Mouse (Mus musculus) heart, postnatal 36 days (tissue): ENCODE data around the gene Slc45a3. TPM values are rescaled to one million over a fixed set of nuclear protein-coding genes. Genes with fewer than 3 reads are reported as not detected.

ENCODE experiments used
- DNase-seq, 2 experiments: peaks; one replicate each; pipeline ENCODE4 v3.0.0; 2021 to 2022
- intact Hi-C: fragments of 180-260 bp; cut with DNase I; formaldehyde crosslinking; loops from one replicate; pipeline ENCODE4 v1.15.1; 2025
- total RNA-seq, 2 experiments: library from RNA; stranded (reverse); gene quantifications; 2 replicates each; pipeline ENCODE4 v1.2.3; 2021

Slc45a3 gene
- 1 to 10 TPM; 4.2 to 4.3 TPM for total RNA-seq

DNA sequence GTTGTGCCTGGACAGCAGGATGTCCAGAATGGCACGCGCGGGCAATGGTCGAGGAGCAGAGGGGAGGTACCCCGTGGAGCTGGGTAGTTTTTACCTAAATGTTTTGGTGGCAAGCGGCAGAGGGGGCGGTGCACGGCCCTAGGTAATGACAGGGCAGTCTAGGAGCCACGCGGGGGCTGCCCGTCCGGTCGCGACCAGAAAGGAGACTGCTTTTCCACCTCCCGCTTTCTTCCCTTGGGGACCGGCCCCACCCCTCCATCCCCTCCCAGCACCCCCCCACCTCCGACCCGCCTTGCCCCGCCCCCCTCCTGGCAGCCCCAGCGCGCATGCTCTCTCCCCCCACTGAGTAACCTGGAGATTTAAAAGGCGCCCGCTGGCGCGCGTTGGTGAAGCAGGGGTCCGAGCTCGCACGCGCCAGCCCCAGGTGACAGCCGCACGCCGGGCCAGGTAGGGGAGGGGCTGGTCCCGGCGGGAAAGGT is at the start of gene Slc45a3:
TSS of gene Slc45a3 (plus strand) at position 362 of the 479 bp plus-strand sequence.
- intact Hi-C loops = no loop called here
- peak; percentile 60 to 64 for DNase-seq

DNA sequence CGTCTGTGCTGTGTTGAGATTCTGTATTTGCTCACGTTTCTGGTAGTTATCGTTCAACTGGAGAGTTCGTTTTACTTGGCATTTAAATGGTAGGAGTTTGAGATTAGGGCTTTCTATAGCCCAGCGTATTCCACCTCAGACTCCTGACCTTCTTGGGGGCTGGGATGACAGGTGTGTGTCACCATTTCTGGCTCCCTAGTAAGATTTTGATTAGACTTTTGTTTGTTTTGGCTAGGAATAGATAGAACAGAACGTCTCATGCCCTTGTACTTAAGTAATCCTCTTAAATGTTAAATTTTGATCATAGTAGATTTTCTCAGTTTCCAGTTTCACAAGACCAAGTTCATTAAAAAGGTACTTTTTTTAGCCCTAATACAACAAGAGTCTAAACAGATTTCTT is 45.1 kb upstream of the Slc45a3 start:
- intact Hi-C loops = no loop called here
- DNase-seq = no peak

DNA sequence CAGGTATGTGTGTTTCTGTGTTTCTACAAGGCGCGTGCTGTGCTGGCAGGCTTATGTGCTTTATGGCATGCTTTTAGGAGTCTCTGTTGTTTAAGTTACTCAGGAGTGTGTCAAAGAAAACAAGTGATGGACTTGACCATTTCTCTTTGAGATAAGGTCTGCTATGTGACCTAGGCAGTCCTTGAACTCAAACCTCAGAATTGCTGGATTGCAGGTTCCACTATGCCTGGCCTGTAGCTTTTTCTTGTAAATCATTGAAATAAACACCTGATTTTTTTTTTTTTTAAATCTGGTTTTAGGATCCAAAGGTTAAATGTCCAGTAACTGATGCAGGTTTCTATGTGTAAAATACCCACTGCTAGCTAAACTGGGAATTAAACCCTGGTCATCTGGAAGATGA is 43.7 kb upstream of the Slc45a3 start:
- intact Hi-C loops = no loop called here
- DNase-seq = no peak

DNA sequence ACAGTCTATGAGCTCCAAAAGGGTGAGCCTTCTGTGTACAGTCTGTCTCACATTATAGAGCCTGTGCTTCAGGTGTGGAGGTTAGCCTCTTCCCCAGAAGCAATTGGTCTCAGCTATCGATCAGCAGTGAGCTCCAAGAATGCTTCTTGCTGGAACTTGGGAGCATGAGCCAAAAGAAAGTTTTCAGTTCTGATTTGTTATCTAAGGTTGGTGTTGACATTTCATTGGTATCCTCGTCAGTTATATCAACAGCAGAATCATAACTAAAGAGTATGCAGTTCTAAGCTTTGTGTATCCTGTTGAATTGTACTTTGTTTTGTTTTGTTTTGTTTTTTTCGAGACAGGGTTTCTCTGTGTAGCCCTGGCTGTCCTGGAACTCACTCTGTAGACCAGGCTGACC is 40.7 kb upstream of the Slc45a3 start:
- intact Hi-C loops = no loop called here
- DNase-seq = no peak

DNA sequence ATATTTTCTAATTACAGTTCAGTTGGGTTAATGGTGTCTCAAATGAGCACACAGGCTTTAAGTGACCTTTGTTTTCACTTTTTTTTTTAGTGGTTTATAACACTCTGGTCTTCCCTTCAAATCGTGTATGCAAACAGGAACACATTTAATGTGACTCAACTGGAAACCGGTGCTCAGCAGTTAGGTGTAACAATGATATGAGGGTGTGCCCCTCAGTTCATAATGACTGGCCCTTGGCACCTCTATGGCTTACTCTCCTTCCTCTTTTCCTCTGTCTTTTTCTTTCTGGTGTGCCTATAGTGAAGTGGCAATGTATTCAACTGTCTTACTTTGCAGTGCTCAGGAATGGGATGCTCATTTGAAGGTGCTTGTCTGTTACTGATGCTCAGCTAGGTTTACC is 29.3 kb upstream of the Slc45a3 start:
- intact Hi-C loops = no loop called here
- no peak for DNase-seq

DNA sequence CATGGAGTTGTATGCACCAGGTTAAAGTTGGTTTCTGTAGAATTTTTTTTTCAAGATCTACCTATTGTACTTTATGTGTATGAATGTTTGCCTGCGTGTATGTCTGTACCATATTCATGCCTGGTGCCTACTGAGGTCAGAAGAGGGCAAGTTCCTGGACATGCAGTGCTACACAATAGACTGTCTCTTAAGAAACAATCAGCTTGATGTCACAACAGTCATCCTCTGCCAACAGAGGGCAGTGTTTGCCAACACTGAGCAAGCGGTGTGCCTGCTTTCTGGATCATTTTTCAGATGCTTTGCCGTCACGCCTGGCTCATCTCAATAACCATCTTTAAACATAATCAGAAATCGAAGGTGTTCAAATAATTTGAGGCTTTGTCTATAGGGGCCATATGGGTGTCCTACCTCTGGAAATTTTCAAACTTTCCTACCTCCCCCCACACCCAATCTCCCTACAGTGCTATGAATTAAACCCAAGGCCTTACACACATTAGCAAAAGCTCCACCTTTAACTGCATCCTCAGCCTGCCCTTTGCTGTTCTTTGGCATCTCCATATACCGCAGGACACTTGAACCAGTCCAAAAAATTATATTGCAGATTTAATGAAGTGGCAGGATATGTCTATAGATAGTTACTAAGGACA is 25.0 kb upstream of the Slc45a3 start:
- DNase-seq = peak; percentile 72 to 74
- intact Hi-C loops = loop anchor here (1.0 to 5.0 kb wide), 3 partner anchors 44 to 180 kb away; no protein-coding TSS in a partner anchor

DNA sequence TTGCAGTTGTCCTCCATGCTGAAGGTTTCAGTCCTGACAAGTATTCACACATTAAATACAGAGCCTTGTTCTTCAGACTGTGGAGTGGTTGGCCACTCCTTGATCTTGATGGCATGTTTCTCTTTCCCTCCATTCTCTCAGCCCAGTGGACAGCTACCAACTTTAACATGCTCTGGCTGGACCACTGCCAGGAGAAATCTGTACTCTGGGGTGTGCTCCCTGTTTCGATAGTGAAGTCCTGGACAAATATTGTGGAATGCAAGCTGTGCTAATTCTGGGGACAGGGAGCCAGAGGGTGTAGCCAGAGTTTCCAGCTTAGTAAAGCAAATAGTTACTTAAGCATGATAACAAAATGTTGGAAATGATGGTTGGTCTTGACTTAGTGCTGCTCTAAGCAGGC is 24.0 kb upstream of the Slc45a3 start:
- intact Hi-C loops = loop anchor here (1.0 to 5.0 kb wide), 2 partner anchors 42 to 178 kb away; no protein-coding TSS in a partner anchor
- peak; percentile 30 to 51 for DNase-seq

DNA sequence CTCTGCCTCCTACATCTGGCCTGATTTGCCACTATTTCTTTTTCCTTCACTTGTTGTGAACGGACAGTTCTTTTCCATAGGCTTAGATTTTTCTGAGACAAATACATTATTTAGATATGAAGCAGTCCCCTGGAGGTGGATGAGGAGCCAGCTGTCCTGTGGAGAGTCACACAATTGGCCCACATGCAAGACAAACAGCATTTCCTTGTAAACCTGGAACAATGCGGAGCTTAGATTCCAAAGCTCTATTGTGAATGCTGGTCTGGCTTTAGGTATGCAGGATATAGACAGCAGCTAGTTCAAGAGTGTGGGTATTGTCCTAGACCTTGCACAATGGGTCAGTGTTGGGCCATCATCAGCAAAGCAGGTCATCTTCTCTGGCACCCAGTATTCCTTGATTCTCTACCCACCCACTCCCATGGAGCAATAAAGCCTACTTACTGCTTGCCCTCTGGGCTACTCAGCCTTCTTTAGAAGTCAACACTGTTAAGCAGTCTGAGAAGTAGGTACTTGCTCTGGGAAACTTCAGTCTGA is 22.0 kb upstream of the Slc45a3 start:
- intact Hi-C loops = no loop called here
- DNase-seq = no peak

DNA sequence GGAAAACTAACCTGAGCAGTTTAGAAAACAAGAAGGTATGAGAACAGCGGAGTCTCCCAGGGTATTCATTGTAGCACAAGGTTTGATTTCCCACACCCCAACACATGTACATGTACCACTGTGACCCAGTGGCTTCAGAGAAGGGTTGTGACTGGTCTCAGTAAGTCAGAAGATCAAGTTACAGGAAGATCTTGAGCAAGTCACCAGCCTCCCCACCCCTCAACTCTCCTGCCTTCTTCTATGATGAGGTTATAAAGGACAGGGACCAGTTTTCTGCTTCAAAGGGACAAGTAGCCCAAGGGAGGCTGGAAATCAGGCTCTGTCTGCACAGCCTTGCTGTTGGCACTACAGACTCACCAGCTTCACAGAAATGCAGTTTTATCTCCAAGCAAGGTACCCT is 21.3 kb upstream of the Slc45a3 start:
- intact Hi-C loops = no loop called here
- DNase-seq = no peak

DNA sequence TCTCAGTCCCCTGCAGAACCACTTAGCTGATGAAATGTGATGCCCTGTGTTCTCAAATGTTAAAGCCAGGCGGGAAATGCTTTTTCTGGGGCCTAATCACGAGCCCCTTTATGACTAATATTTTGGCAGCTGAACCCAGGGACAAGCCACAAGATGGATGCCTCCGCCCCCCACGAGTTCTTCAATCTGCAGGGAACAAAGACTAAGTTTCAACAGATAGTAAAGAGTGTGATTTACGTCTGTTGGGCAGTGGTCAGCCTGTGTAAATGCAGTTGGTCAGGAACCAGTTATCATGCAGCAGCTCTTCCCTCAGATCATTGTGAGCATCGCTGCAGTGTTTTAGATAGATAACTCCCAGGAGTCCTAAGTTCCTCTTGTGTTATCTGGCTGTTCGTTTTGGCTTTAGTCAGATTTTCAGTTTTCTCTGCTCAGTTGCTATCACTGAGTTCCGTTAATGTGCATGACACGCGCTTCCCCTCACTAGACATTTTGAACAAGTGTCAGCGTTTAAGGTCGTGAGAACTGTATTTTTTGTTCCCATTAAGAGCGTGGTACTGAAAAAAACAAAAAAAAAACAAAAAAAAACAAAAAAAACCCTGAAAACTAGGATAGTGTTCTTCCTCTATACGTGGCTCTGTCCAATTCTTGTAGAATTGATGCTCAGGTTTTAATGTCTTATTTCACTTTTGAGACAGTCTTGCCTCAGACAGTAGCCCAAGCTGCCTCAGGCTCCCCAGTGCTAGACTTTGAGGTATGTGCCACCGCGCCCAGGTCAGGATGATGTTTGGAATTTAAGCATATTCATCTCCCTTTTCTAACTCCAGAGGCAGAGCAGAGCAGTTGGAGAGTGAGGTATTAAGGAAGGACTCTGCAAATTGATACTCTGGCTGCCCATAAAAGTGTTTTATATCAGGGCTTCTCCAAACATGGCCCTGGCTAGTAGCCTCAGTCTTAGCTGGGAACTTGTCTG is 19.9 kb upstream of the Slc45a3 start:
- DNase-seq = peak in 1 of 2 experiments; percentile 35
- intact Hi-C loops = no loop called here

DNA sequence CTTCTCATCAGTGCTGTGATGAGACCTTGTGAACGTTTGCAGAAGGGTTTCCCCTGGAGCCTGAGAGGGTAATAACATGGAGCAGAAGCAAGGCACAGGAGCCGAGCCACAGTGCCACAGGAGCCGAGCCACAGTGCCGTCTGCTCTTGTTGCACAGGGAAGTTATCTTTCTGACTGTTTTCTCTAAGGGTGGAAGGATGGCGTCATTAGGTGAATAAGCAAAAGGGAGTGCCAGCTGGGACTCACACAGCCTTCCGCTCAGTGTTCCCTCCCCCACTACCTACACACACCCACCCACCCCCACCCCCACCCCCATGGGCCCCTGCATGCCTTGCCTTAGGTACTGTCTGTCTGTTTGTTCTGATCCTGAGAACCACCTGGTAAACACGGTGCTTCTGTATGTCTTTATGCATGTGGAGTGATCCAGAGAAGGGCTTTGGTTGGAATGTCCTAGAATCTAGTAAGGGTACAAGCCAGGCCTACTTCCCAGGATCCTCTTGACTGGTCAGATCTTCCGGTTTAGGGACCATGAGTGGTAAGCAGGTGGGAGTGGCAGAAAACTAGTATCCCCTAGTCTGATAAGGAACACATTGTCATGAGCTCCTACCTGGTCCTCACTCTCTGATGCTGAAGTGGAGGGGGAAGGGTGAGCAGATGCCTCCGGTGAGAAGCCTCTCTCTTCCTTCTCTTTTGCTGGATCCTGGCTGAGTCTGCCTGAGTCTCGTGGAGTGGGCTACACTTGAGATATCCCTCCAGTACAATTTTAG is 16.9 kb upstream of the Slc45a3 start:
- intact Hi-C loops = no loop called here
- no peak for DNase-seq

DNA sequence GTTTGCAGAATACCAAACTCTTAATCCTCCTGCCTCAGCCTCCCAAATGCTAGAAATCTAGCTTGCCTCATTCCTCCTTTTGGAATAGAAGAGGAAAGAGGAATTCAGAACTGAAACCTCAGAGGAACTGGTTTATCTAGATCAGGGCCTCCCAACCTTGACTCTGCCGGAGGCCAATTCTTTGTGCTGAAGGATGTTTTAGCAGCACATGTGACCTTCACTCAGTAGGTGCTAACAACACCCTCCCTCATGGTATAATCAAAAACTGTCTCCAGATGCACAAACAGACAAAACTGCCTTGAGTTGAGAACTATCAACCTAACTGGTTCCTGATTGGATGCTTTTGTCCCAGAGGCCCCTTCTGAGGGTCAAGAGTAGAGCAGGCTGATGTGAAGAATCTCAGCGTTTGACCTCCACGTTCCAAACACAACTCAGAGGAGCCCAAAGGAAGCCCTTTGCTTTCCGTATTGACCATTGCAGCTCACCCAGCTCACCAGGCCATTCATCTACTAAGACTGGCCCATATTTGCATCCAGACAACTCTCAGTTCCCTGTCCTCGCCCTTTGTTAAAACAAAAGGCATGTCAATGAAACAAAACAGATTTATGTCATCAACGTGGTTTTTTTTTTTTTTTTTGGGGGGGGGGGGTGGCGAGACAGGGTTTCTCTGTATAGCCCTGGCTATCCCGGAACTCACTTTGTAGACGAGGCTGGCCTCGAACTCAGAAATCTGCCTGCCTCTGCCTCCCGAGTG is 16.1 kb upstream of the Slc45a3 start:
- DNase-seq = no peak
- intact Hi-C loops = no loop called here

DNA sequence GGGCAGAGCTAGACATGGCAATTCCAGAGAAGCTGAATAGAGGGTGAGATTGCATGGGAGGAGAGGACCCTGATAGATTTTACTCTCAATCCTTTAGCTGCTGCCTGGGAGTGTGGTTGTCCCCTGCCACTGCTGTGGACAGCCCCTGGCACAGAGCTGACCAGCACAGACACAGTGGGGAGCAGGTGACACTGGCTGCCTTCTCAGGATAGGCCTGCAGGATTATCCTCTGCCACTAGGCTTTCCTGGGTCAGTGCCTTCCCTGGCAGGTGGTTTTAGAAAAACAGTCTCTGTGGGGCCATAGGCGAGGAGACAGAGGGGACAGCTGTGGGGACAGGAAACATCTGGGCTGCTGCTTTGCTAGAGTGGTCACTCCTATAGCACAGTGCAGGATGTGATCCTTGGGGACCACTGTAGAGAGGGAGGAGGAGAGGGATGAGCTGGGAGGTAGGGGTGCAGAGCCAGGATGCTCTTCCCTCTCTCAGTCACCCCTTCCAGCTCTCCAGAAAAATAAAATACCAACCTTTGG is 14.7 kb upstream of the Slc45a3 start:
- intact Hi-C loops = no loop called here
- no peak for DNase-seq

DNA sequence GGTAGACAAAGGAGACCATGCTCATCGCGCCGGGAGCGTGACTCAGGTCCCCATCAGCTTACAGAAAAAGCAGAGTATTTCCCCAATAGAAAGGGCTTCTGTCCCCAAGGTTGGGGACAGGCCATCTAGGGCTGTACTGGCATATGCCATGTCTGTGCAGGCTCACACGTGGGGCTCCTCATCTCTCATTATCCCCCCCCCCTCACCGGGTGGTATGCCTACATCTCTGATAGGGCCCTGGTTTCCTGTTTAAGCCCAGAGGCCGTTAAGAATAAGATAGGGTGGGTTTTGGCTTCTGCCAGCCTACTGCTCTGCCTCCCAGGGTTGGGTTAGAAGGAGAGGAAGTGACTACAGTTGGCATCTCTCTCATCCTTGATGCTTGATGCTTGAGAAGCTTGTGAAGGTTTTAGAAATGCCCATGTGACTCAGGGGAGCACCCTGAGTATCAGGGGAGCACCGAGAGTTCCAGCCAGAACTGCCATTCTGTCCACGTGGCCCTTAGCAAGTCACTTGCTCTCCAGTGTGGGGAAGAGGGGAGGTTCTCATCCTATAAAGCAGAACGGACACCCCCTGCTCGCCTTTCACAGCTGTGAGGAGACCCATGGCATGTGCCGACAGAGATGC is 8.4 kb upstream of the Slc45a3 start:
- intact Hi-C loops = no loop called here
- DNase-seq = no peak

DNA sequence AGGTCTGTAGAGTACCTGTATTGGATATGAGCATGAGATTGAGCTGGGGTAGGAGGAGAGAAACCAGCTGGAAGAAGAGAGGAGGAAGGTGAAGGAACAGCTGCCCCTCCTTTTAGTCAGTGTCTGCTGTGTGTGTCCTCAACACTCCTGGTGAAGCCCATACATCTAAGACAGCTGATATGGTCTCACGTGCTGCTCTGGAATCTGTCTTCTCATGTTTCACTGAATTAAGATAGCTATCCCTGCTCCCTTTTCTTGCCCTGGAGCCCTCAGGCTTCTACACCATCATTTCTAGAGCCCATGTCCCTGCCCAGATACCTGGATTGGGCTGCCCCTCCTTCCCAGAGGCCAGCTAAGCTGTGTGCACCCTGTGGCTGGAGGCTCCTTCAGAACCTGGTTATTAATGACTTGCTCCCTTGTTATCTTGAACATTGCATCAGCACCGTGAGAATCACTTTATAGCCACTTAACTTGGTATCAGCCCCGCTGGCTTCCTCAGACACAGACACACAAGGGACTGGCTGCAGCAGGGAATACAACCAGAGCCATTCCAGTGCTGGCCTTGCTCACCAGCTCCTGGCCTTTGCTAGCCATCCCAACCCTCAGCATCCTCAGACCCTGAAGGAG is 7.5 kb upstream of the Slc45a3 start:
- intact Hi-C loops = no loop called here
- no peak for DNase-seq

DNA sequence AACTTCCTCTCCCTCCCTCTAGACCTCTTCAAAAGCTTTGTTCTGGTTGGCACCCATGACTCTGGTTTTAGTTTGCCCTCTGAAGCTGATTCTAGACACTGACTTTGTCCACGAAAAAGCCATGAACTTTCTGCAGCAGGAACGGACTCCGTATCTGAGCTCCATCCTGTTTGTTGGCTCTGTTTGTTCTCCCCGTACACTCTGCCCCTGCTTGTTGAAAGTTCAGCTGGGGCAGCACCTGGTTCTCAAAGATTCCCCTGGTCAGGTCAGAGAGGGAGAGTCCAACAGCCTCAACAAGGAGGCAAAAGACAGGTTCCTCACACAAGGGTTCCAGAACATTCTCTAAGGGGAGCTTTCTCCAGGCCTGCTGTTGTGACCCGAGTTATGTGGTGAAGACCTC is 5.4 kb upstream of the Slc45a3 start:
- intact Hi-C loops = no loop called here
- DNase-seq = no peak

DNA sequence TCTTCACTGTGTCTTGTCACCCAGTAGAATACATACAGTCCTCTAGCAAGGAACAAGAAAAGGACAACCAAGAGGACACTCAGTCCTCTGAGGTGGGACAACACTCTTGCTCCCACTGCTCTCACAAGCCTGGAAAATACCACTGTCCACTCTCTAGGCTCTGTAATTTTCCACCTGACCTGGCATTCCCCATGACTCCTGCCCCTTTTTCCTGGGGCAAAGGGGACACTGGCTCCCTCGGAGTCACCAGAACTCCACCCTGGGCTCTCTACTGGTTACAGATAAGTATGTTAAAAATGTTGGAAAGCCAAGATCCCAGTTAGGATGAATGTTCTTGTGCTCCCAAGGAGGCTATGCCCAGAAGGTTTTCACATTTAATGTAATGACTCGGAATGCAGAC is 1.8 kb upstream of the Slc45a3 start:
- no peak for DNase-seq

DNA sequence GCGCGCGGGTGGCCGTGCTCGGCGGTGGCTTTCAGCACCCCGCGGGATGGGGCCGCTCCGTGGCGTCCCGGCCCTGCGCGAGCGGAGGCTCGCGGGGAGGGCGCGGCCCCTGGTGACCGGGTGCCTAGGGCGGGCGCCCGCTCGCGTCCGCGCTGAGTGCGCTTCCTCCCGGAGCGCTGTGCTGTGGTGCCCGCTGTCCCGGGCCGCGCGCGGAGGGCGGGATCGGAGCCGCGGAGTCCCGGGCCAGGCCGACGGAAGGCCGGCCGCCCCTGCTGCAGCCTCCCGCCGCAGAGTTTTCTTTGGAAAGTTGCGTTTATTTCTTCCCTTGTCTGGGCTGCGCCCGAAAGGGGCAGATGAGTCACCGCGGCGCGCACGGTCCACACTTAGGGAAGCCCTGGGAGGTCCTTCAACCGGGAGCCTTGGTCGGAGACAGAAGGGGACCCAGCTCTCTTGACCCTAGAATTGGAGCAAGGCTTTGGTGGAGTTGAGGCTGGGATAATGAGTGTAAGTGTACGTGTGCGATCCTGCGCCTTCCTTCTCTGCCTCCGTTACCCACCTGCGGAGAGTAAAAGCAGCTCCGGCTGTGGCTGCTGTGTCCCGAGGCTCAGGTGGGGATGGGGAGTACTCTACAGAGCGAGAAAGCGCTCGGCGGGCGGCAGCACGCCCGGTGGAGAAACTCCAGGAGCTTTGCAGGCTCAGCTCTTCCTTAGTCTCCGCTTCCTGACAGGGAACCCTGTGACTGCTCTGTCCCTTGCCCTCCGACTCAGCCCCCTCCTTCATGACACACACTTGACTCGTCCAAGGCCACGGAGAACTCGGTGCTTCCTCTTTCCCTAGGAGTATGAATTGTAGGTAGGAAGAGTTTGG is 551 bp downstream of the Slc45a3 start:
- intact Hi-C loops = no loop called here
- DNase-seq = peak; percentile 39 to 58

More for the DNA sequence above, 1.8 kb upstream of the Slc45a3 start:
- intact Hi-C loops = no loop called here
